10 mouse cellular contexts compared by ENCODE assay signal in genomic region chr6:34514655-34515054, GRCm38 (mm10). TPM values are rescaled to one million over a fixed set of nuclear protein-coding genes. Genes with fewer than 3 reads are reported as not detected.
A peak's percentile ranks its signal among the peaks of the same experiment; 100 is the strongest.
DNase-seq lines count a peak whose midpoint lies in the region; ATAC-seq and TF ChIP-seq lines count a peak whose summit lies in the region.
"Had no signal": no experiment of that assay in that cellular context is flagged by ENCODE, and none has a peak within 500 bp of the region (broad histone marks: within the 10 kb centered on the region; RNA-seq: fewer than 3 reads in every experiment).

No protein-coding gene starts in this region.

- H3K4me2 ChIP-seq in kidney, embryonic 15.5 days = no peak overlapping the region
- no peak overlapping the region; the same call in 1 of the 2 replicates for H3K4me2 ChIP-seq in stomach, postnatal 0 days (replicated peaks; ENCODE audit: low read depth)

- ATAC-seq in kidney, embryonic 15.5 days (replicated peaks; ENCODE audit: low FRiP score) = no peak
- no peak for ATAC-seq in stomach, postnatal 0 days (ENCODE audit: low FRiP score, low TSS enrichment)

- H3K4me1 ChIP-seq in cerebellum, adult 2 months (ENCODE audit: control insufficient read depth, insufficient read depth, low read length) = no peaks in the 10 kb centered on the region
- H3K4me1 ChIP-seq in kidney, adult 2 months (ENCODE audit: control insufficient read depth, insufficient read depth, low read length) = no peaks in the 10 kb centered on the region
- peaks cover 8% of the 10 kb centered on the region; the same call in 1 of the 2 replicates for H3K4me1 ChIP-seq in kidney, embryonic 15.5 days
- no peaks in the 10 kb centered on the region for H3K4me1 ChIP-seq in stomach, postnatal 0 days (replicated peaks; ENCODE audit: control insufficient read depth, insufficient read depth)

- no peak overlapping the region for H3K27ac ChIP-seq in cerebellum, adult 2 months (ENCODE audit: insufficient read depth, low read length)
- no peak overlapping the region for H3K27ac ChIP-seq in kidney, adult 2 months (ENCODE audit: insufficient read depth, low read depth, low read length)
- H3K27ac ChIP-seq in kidney, embryonic 15.5 days = no peak overlapping the region
- no peak overlapping the region for H3K27ac ChIP-seq in stomach, postnatal 0 days (replicated peaks)

- no peaks in the 10 kb centered on the region for H3K9me3 ChIP-seq in kidney, embryonic 15.5 days (replicated peaks)
- H3K9me3 ChIP-seq in stomach, postnatal 0 days (ENCODE audit: control insufficient read depth, low read length) = no peaks in the 10 kb centered on the region

- no peaks in the 10 kb centered on the region for H3K27me3 ChIP-seq in cerebellum, adult 2 months (ENCODE audit: control insufficient read depth, insufficient read depth, low read length)
- H3K27me3 ChIP-seq in kidney, adult 2 months (replicated peaks; ENCODE audit: control insufficient read depth, insufficient read depth, low read length) = no peaks in the 10 kb centered on the region
- no peaks in the 10 kb centered on the region for H3K27me3 ChIP-seq in kidney, embryonic 15.5 days
- no peaks in the 10 kb centered on the region for H3K27me3 ChIP-seq in stomach, postnatal 0 days (ENCODE audit: control insufficient read depth, insufficient read depth, low read length)

- no peak for TF ChIP-seq POLR2A in cerebellum, adult 2 months (IDR thresholded peaks at IDR 0.05; ENCODE audit: borderline replicate concordance, insufficient read depth, low read length)
- no peak for TF ChIP-seq POLR2A in kidney, adult 2 months (IDR thresholded peaks at IDR 0.05; ENCODE audit: low read depth, low read length)

- no peak for TF ChIP-seq EP300 in stomach, postnatal 0 days (optimal IDR thresholded peaks at IDR 0.05)

- 47% methylated on average over 5 of the region's 5 CpGs for WGBS in cerebellum, adult 2 months
- WGBS in kidney, adult 2 months = 37% methylated on average over 5 of the region's 5 CpGs
- 51% methylated on average over 5 of the region's 5 CpGs for WGBS in kidney, embryonic 15.5 days
- WGBS in stomach, postnatal 0 days = 25% methylated on average over 5 of the region's 5 CpGs

- DNase-seq in cerebellum, adult 2 months = no peak
- DNase-seq in cerebellum, postnatal 25 days = no peak
- DNase-seq in kidney, adult 2 months = peak; percentile 14
- DNase-seq in retina, embryonic 14.5 days (ENCODE audit: low spot score) = peak; percentile 15
- no peak for DNase-seq in retina, postnatal 1 day
- DNase-seq in stomach, postnatal 0 days (ENCODE audit: low spot score) = no peak
- DNase-seq in adrenal gland, adult 2 months = no peak
- DNase-seq: cerebellum, adult 11 months; heart, adult 11 months had no signal

- peak; percentile 5; the same call in 1 of the 2 replicates for TF ChIP-seq CTCF in cerebellum, adult 2 months (IDR thresholded peaks at IDR 0.05; ENCODE audit: borderline replicate concordance, insufficient read depth, low read depth, low read length)
- peak; percentile 39 for TF ChIP-seq CTCF in kidney, adult 2 months (conservative IDR thresholded peaks at IDR 0.05; ENCODE audit: insufficient read depth, insufficient read length, low read depth, low read length)
- peak; percentile 76 for TF ChIP-seq CTCF in stomach, postnatal 0 days (IDR thresholded peaks at IDR 0.05; ENCODE audit: low read depth)

- no peak overlapping the region for H3K4me3 ChIP-seq in cerebellum, adult 2 months (replicated peaks; ENCODE audit: insufficient read depth, low read depth, low read length)
- H3K4me3 ChIP-seq in kidney, adult 2 months (ENCODE audit: insufficient read depth, low read depth, low read length) = no peak overlapping the region
- H3K4me3 ChIP-seq in kidney, embryonic 15.5 days (replicated peaks) = no peak overlapping the region
- no peak overlapping the region for H3K4me3 ChIP-seq in stomach, postnatal 0 days (ENCODE audit: low read depth, low read length)

- no peaks in the 10 kb centered on the region for H3K36me3 ChIP-seq in kidney, adult 2 months (ENCODE audit: control insufficient read depth, insufficient read depth, low read length)
- H3K36me3 ChIP-seq in kidney, embryonic 15.5 days = no peaks in the 10 kb centered on the region
- H3K36me3 ChIP-seq in stomach, postnatal 0 days (ENCODE audit: control insufficient read depth, insufficient read depth, low read length) = no peaks in the 10 kb centered on the region

- no peak overlapping the region for H3K9ac ChIP-seq in kidney, embryonic 15.5 days
- H3K9ac ChIP-seq in stomach, postnatal 0 days (ENCODE audit: low read length) = no peak overlapping the region

RNA-seq across cellular contexts. Expression of gene Bpgm, which starts 38.6 kb away (rescaled TPM):
- polyA plus RNA-seq in cerebellum, adult 2 months (2012; rRNA removed) = 101 and 117 TPM in 2 replicates
- 24.4 and 32.4 TPM in 2 replicates for polyA plus RNA-seq in kidney, adult 2 months (2012; rRNA removed)
- 43.7 and 45.2 TPM in 2 replicates for polyA plus RNA-seq in kidney, embryonic 15.5 days (2015; fragmentation: Nextera tagmentation; extraction: Ambion mirVana)
- 25.5 and 30.1 TPM in 2 replicates for polyA plus RNA-seq in stomach, postnatal 0 days (2015; fragmentation: Nextera tagmentation; extraction: Ambion mirVana)
- 10 to 100 TPM; 21.7 to 34.7 TPM for total RNA-seq in adrenal gland, adult 2 months (2021)
- polyA plus RNA-seq in adrenal gland, adult 2 months (2012; rRNA removed) = 3.9 and 4.1 TPM in 2 replicates

Comparison
In these comparisons a context has a peak if more than half of its experiments do, and no peak if none do; other contexts are left out.
1. DNase-seq: peak in kidney, adult 2 months (single experiment) and retina, embryonic 14.5 days (single experiment); none in cerebellum, adult 2 months (0 of 2), cerebellum, postnatal 25 days (0 of 2), retina, postnatal 1 day (single experiment), stomach, postnatal 0 days (single experiment) and adrenal gland, adult 2 months (single experiment).
2. CTCF ChIP-seq: peak in every context shown above with its lines; median percentile 76 in stomach, postnatal 0 days; 39 in kidney, adult 2 months; 5 in cerebellum, adult 2 months.